Mouse (Mus musculus) erythroblast, embryonic 14.5 days (primary cell): ENCODE data around the gene Chaf1a.

ENCODE experiments used
- GATA1 ChIP-seq: IDR thresholded peaks from 2 replicates; pipeline ENCODE4 v1.6.1; 2012; ENCODE audit warnings: low read length, inconsistent platforms, mixed read lengths
- TAL1 ChIP-seq: IDR thresholded peaks from 3 replicates; pipeline ENCODE4 v1.6.1; 2012; ENCODE audit warnings: low read length, inconsistent platforms, mixed read lengths

- no peak for TF ChIP-seq GATA1
- TF ChIP-seq TAL1, result no peak
Observed at GRCm38 (mm10) chr17:56106981-56107380, 66.7 kb downstream of the Chaf1a start.
